ENCODE assay signal across 16 mouse cellular contexts in genomic region chr4:57666101-57666500, GRCm38 (mm10). TPM values are rescaled to one million over a fixed set of nuclear protein-coding genes. Genes with fewer than 3 reads are reported as not detected.
DNase-seq lines count a peak whose midpoint lies in the region.
"Had no signal": no experiment of that assay in that cellular context is flagged by ENCODE, and none has a peak within 500 bp of the region (broad histone marks: within the 10 kb centered on the region; RNA-seq: fewer than 3 reads in every experiment).

No protein-coding gene starts in this region.

- intact Hi-C loops in heart, postnatal 25 days (cut with DNase I): loop anchor here (5.0 to 10.0 kb wide), 2 partner anchors 201 to 294 kb away; no protein-coding TSS in a partner anchor

- DNase-seq in adrenal gland, adult (ENCODE audit: inconsistent age in 2 of 2, low spot score in 1 of 2): peak; percentile 58 to 78
- no peak for DNase-seq in adrenal gland, adult 8-10 months
- DNase-seq in heart, adult 11 months: peak; percentile 65
- no peak for DNase-seq in heart, postnatal 25 days (ENCODE audit: low spot score)
- peak; percentile 4 for DNase-seq in 416B (ENCODE audit: low read depth)
- peak; percentile 43 to 63 for DNase-seq in adrenal gland, postnatal 36 days
- DNase-seq in gastrocnemius, postnatal 25 days: no peak
- no peak for DNase-seq in right cerebral cortex, adult 18-20 months
- DNase-seq: cerebellum, adult 2 months; cerebellum, postnatal 14 days; embryo, embryonic 11 days; gastrocnemius, adult 2 months; gastrocnemius, postnatal 36 days; heart, adult 2 months; heart, postnatal 14 days; kidney, adult 11 months had no signal

RNA-seq across cellular contexts. Expression of gene Akap2, which starts 51.4 kb away (rescaled TPM):
- total RNA-seq in adrenal gland, adult 8-10 months (2022): 100 to 1,000 TPM; 136 to 169 (median 139) TPM
- total RNA-seq in heart, postnatal 25 days (2021): 10 to 100 TPM; 84.4 to 96.1 TPM
- 100 to 1,000 TPM; 156 to 161 TPM for total RNA-seq in adrenal gland, postnatal 36 days (2021)
- 10 to 100 TPM; 34.3 to 35.9 TPM for total RNA-seq in gastrocnemius, postnatal 25 days (2021)

Comparison
In these comparisons a context has a peak if more than half of its experiments do, and no peak if none do; other contexts are left out.
1. DNase-seq: peak in adrenal gland, adult (2 of 2), heart, adult 11 months (single experiment), 416B (single experiment) and adrenal gland, postnatal 36 days (2 of 2); none in adrenal gland, adult 8-10 months (single experiment), heart, postnatal 25 days (single experiment), gastrocnemius, postnatal 25 days (single experiment) and right cerebral cortex, adult 18-20 months (single experiment).